Mouse (Mus musculus): ENCODE measurements at regions not wholly inside any gene's neighbourhood (a gene's known extent, or its start where the extent isn't known, plus 50 kb on each side); places are given as distances from the start of the nearest gene placed in this dataset.

- 70% methylated on average over 12 of the region's 12 CpGs for WGBS (ENCODE audit: insufficient replicate concordance)
- Histone ChIP-seq H3K4me2 (ENCODE audit: low read depth) (no peak overlapping the region), H3K4me1 (replicated peaks; ENCODE audit: control insufficient read depth in 2 of 2, insufficient read depth in 2 of 2, low read length in 1 of 2) (peaks cover 21 to 35% of the 10 kb centered on the region in 2 experiments), H3K27ac (no peak overlapping the region), H3K9me3 (ENCODE audit: control insufficient read depth, low read length) (no peaks in the 10 kb centered on the region), H3K36me3 (replicated peaks; ENCODE audit: control insufficient read depth, insufficient read depth, low read depth) (no peaks in the 10 kb centered on the region), H3K4me3 (ENCODE audit: insufficient read depth in 1 of 2, low read depth in 2 of 2, low read length in 2 of 2) (no peak overlapping the region), H3K9ac (replicated peaks) (no peak overlapping the region), H3K27me3 (ENCODE audit: control insufficient read depth, insufficient read depth, low read length) (no peaks in the 10 kb centered on the region)
- DNase-seq (ENCODE audit: low read depth in 3 of 3, low spot score in 3 of 3) = no peak
- no peak for ATAC-seq (ENCODE audit: insufficient read depth)
- TF ChIP-seq CTCF (IDR thresholded peaks at IDR 0.05; ENCODE audit: low read depth) (no peak), EP300 (IDR thresholded peaks at IDR 0.05; ENCODE audit: low read depth) (no peak)
These were observed 158.8 kb upstream of the Klf14 start for GRCm38 (mm10) chr6:31117666-31118065.

GRCm38 (mm10) chr6:31121008-31121407, 162.1 kb upstream of the Klf14 start:
- no peaks in the 10 kb centered on the region for H3K9me3 ChIP-seq (ENCODE audit: control insufficient read depth, low read length)
- no peak overlapping the region for H3K4me2 ChIP-seq (ENCODE audit: low read depth)
- peaks cover 0 to 23% of the 10 kb centered on the region in 2 experiments; a peak in 2 of 4 replicates for H3K4me1 ChIP-seq (replicated peaks; ENCODE audit: control insufficient read depth in 2 of 2, insufficient read depth in 2 of 2, low read length in 1 of 2)
- H3K4me3 ChIP-seq (ENCODE audit: insufficient read depth in 1 of 2, low read depth in 2 of 2, low read length in 2 of 2) = no peak overlapping the region
- DNase-seq (ENCODE audit: low read depth in 3 of 3, low spot score in 3 of 3) (no peak), ATAC-seq (ENCODE audit: insufficient read depth) (no peak)
- H3K27me3 ChIP-seq (ENCODE audit: control insufficient read depth, insufficient read depth, low read length) = no peaks in the 10 kb centered on the region
- no peaks in the 10 kb centered on the region for H3K36me3 ChIP-seq (replicated peaks; ENCODE audit: control insufficient read depth, insufficient read depth, low read depth)
- WGBS (ENCODE audit: insufficient replicate concordance) = 79% methylated on average over 8 of the region's 8 CpGs
- no peak overlapping the region for H3K27ac ChIP-seq
- no peak overlapping the region for H3K9ac ChIP-seq (replicated peaks)
- TF ChIP-seq EP300 (IDR thresholded peaks at IDR 0.05; ENCODE audit: low read depth) (no peak), CTCF (IDR thresholded peaks at IDR 0.05; ENCODE audit: low read depth) (no peak)

- Histone ChIP-seq H3K27ac (no peak overlapping the region), H3K9me3 (ENCODE audit: control insufficient read depth, low read length) (no peaks in the 10 kb centered on the region), H3K4me3 (ENCODE audit: insufficient read depth in 1 of 2, low read depth in 2 of 2, low read length in 2 of 2) (no peak overlapping the region), H3K4me2 (ENCODE audit: low read depth) (peak overlapping the region; percentile 75), H3K36me3 (replicated peaks; ENCODE audit: control insufficient read depth, insufficient read depth, low read depth) (no peaks in the 10 kb centered on the region), H3K4me1 (replicated peaks; ENCODE audit: control insufficient read depth in 2 of 2, insufficient read depth in 2 of 2, low read length in 1 of 2) (peaks cover 0 to 24% of the 10 kb centered on the region in 2 experiments; a peak in 2 of 4 replicates), H3K27me3 (ENCODE audit: control insufficient read depth, insufficient read depth, low read length) (no peaks in the 10 kb centered on the region), H3K9ac (replicated peaks) (no peak overlapping the region)
- DNase-seq (ENCODE audit: low read depth in 3 of 3, low spot score in 3 of 3) (no peak), ATAC-seq (ENCODE audit: insufficient read depth) (no peak)
- no peak for TF ChIP-seq CTCF (IDR thresholded peaks at IDR 0.05; ENCODE audit: low read depth)
- no peak for TF ChIP-seq EP300 (IDR thresholded peaks at IDR 0.05; ENCODE audit: low read depth)
- 54% methylated on average over 5 of the region's 5 CpGs for WGBS (ENCODE audit: insufficient replicate concordance)
These were observed 164.0 kb upstream of the Klf14 start for GRCm38 (mm10) chr6:31122895-31123294.

GRCm38 (mm10) chr6:31123342-31123990, 164.6 kb upstream of the Klf14 start:
- no peak for DNase-seq (ENCODE audit: low read depth in 3 of 3, low spot score in 3 of 3)
- ATAC-seq (ENCODE audit: insufficient read depth) = no peak
- no peak overlapping the region for H3K9ac ChIP-seq (replicated peaks)
- peak overlapping the region; percentile 75 for H3K4me2 ChIP-seq (ENCODE audit: low read depth)
- no peaks in the 10 kb centered on the region for H3K9me3 ChIP-seq (ENCODE audit: control insufficient read depth, low read length)
- no peak overlapping the region for H3K4me3 ChIP-seq (ENCODE audit: insufficient read depth in 1 of 2, low read depth in 2 of 2, low read length in 2 of 2)
- H3K27ac ChIP-seq = no peak overlapping the region
- H3K36me3 ChIP-seq (replicated peaks; ENCODE audit: control insufficient read depth, insufficient read depth, low read depth) = no peaks in the 10 kb centered on the region
- H3K4me1 ChIP-seq (replicated peaks; ENCODE audit: control insufficient read depth in 2 of 2, insufficient read depth in 2 of 2, low read length in 1 of 2) = peaks cover 0 to 24% of the 10 kb centered on the region in 2 experiments; a peak in 2 of 4 replicates
- 63% methylated on average over 4 of the region's 4 CpGs for WGBS (ENCODE audit: insufficient replicate concordance)
- TF ChIP-seq EP300 (IDR thresholded peaks at IDR 0.05; ENCODE audit: low read depth) = no peak
- no peak for TF ChIP-seq CTCF (IDR thresholded peaks at IDR 0.05; ENCODE audit: low read depth)
- no peaks in the 10 kb centered on the region for H3K27me3 ChIP-seq (ENCODE audit: control insufficient read depth, insufficient read depth, low read length)

- H3K4me1 ChIP-seq (replicated peaks; ENCODE audit: control insufficient read depth in 2 of 2, insufficient read depth in 2 of 2, low read length in 1 of 2) = peaks cover 0 to 24% of the 10 kb centered on the region in 2 experiments; a peak in 2 of 4 replicates
- H3K27me3 ChIP-seq (ENCODE audit: control insufficient read depth, insufficient read depth, low read length) = no peaks in the 10 kb centered on the region
- H3K36me3 ChIP-seq (replicated peaks; ENCODE audit: control insufficient read depth, insufficient read depth, low read depth) = no peaks in the 10 kb centered on the region
- no peak for DNase-seq (ENCODE audit: low read depth in 3 of 3, low spot score in 3 of 3)
- no peak overlapping the region for H3K27ac ChIP-seq
- 44% methylated on average over 6 of the region's 6 CpGs for WGBS (ENCODE audit: insufficient replicate concordance)
- no peak for ATAC-seq (ENCODE audit: insufficient read depth)
- peak overlapping the region; percentile 75 for H3K4me2 ChIP-seq (ENCODE audit: low read depth)
- H3K4me3 ChIP-seq (ENCODE audit: insufficient read depth in 1 of 2, low read depth in 2 of 2, low read length in 2 of 2) = no peak overlapping the region
- H3K9ac ChIP-seq (replicated peaks) = no peak overlapping the region
- TF ChIP-seq CTCF (IDR thresholded peaks at IDR 0.05; ENCODE audit: low read depth) = no peak
- no peak for TF ChIP-seq EP300 (IDR thresholded peaks at IDR 0.05; ENCODE audit: low read depth)
- no peaks in the 10 kb centered on the region for H3K9me3 ChIP-seq (ENCODE audit: control insufficient read depth, low read length)
These were observed 165.2 kb upstream of the Klf14 start for GRCm38 (mm10) chr6:31124076-31124475.

Data from liver, embryonic 14.5 days (tissue).